Mouse (Mus musculus): ENCODE measurements around the gene Ssmem1. TPM values are rescaled to one million over a fixed set of nuclear protein-coding genes. Genes with fewer than 3 reads are reported as not detected.

Gene Ssmem1
- total RNA-seq, 2 experiments from 2014 or later, result 0.49 to 0.74 TPM

DNA sequence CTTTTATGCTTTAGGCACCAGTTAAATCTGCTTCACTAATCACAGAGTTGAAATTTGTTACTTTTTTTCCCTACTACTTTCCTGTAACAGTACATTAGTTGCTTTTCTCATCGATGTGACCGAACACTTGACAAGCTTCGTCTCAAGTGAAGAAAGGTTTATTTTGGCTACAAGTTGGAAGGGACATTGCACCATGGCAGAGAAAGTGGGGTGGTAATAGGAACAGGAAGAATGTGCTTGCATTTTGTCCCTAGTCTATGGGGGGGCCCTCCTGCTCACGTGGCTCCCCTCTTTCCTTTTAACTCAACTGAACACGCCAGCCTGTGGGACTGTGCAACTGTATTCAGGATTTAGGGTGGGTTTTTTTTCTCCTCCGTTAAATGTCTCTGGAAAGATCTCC, 43.0 kb downstream of the Ssmem1 start:
- DNase-seq (ENCODE audit: low spot score in 2 of 2), result no peak

DNA sequence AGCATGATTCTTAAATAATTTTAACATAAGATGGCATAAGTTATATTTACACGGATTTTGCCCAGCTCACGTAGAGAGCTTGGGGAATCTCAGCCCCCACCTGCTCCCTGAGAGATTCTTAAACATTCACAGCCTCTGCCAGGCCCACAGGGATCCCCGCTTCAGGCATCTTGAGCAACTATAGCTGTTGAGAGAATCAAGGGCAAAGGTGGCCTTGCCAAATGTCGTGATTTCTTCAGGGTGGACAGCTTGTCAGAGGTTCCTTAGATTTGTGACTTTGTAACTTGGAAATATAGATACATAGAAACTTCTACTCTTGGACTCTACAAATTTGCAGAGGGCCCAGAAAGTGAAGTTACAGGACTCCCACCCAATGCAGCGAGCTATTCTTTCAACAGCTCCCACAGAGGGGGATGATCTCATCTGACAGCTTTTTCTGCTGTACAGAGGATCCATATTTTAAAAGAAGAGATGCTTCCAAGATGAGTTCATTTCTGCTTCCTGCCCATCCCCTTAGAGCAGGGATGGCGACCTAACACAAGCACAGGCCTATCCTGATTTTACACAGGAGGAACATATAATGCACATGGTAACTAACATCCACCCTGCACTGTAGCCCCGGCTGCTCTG, 43.8 kb downstream of the Ssmem1 start:
- DNase-seq (ENCODE audit: low spot score in 2 of 2), result no peak

GRCm38 (mm10) chr6:30554092-30554491, 44.4 kb downstream of the Ssmem1 start:
- DNase-seq (ENCODE audit: low spot score in 2 of 2), result no peak

DNA sequence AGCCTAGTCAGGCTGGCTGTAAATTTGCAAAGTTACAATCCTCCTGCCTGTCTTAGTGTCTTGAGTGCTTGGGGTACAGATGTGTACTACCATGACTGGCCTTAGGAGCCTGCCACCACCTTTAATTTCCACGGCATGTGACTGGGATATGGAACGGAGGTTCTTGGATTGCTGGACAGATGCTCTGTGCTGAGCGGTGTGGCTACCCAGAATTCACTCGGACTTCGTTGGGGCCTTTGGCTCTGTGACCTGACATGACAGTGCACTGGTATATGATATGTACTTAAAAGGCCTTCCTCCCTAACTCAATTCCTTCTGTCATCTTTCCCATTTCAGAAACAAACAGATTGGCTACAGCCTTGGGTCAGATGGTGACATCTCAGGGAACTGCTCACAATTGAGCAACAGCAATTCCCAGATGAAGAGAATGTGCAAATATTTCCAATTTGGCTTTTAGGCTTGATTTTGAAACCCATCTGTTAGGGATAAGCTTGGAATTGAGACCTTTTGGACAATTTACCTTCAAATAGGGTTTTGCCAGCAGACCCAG, 45.0 kb downstream of the Ssmem1 start:
- DNase-seq (ENCODE audit: low spot score in 2 of 2), result no peak

DNA sequence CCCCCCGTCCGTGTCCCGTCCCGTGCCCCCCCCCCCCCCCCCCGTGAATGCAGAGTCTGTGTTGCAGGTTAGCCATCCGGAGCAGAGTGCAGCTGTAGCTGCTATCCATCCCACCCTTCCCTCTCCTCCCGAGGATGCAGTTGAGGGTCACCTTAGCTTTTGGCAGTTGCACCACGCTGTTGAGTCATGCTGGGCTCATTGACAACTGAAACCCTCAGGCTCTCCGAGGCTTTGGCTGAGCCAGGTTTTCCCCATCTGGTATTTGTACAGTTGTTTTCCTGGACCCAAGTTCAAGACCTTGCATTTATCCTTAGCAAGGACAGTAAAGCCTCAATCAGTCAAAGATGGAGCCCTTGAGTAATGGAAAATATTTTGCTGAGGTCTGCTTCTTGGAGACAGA, 46.4 kb downstream of the Ssmem1 start:
- DNase-seq (ENCODE audit: low spot score in 2 of 2), result no peak

GRCm38 (mm10) chr6:30559726-30560125, 50.1 kb downstream of the Ssmem1 start:
- DNase-seq (ENCODE audit: low spot score in 2 of 2), result no peak

DNA sequence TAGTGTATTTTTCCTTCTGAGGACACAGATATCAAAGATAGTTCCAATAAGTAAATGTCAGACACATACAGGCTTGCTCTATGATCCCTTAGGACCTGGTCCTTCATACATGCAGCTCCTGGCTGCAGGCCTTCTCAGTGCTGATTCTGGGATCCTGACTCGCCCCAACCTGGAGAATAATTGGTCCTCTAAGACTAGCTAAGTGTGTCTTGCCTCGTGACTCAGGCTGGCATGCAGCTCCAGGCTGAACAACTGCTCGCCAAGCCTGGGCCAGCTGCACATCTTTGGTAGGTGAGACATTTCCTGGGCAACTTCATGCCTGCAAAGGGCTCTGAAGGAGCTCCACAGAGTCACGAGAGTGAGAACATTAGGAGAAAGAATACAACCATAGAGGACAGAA, 52.5 kb downstream of the Ssmem1 start:
- DNase-seq (ENCODE audit: low spot score in 2 of 2), result no peak

GRCm38 (mm10) chr6:30563575-30563974, 53.9 kb downstream of the Ssmem1 start:
- DNase-seq (ENCODE audit: low spot score in 2 of 2), result no peak

DNA sequence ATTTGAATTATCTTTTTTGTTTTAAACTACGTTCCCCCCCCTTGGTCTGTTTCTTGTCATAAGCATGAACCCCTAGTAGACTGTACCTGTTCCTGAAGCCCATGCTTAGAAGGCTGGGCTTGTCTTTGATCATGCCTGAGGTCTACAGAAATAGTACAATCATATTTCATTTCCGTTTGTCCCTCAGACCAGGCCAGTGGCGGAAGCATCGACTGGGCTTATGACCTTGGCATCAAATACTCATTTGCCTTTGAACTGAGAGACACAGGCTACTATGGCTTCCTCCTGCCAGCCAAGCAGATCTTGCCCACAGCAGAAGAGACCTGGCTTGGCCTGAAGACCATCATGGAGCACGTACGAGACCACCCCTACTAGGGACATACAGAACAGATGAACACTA, 54.4 kb downstream of the Ssmem1 start:
- DNase-seq (ENCODE audit: low spot score in 2 of 2), result no peak

- DNase-seq (ENCODE audit: low spot score in 2 of 2), result no peak
Measured at GRCm38 (mm10) chr6:30568069-30568468, 58.4 kb downstream of the Ssmem1 start, which contains the start of gene Cpa4. TSS of gene Cpa4 (plus strand) at chr6:30568369.

DNA sequence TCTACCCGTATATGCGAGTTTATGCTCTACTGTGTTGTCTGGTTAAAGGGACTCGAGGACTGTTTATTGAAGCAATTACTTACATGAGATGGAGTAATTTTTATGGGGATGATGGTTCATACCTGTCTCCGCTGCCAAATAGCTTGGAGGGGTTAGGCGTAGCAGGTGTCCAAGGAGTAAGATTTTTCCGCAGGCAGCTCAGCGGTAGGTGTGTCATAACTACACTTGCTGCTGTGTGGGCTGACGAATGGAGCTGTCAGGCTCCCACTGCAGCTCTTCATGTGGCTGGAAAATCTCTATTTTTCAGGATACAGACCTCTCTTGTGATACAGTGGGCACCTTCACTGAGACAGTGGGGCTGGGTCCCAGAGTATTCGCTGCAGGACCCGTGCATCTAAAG, 59.7 kb downstream of the Ssmem1 start:
- DNase-seq (ENCODE audit: low spot score in 2 of 2), result no peak

Other genes with a start within 250 kb of the Ssmem1 start
- 100 to 1,000 TPM in 1 of 2 experiments, 10 to 100 TPM in 1; 82.2 to 103 TPM for gene Ube2h, start 205.3 kb upstream of the Ssmem1 start, total RNA-seq (2021)
- gene Zc3hc1, start 118.8 kb upstream of the Ssmem1 start, total RNA-seq (2021), result 10 to 100 TPM; 24.8 to 25.4 TPM
- 10 to 100 TPM; 73.6 to 86.9 TPM for gene Klhdc10, start 108.0 kb upstream of the Ssmem1 start, total RNA-seq (2021)
- 10 to 100 TPM; 15.7 to 16.4 TPM for gene Tmem209, start 66 bp upstream of the Ssmem1 start, total RNA-seq (2021)
- 1 to 10 TPM; 4.2 to 4.4 TPM for gene Cpa2, start 31.7 kb downstream of the Ssmem1 start, total RNA-seq (2021)
- gene Cpa4, start 58.5 kb downstream of the Ssmem1 start, total RNA-seq (2021), result 1 to 10 TPM; 1.7 to 2.0 TPM
- 1 to 10 TPM; 1.6 to 1.9 TPM for gene Cpa5, start 101.2 kb downstream of the Ssmem1 start, total RNA-seq (2021)
- gene Cpa1, start 129.4 kb downstream of the Ssmem1 start, total RNA-seq (2021), result under 1 TPM; 0.44 to 0.64 TPM
- 10 to 100 TPM; 22.2 to 23.0 TPM for gene Cep41, start 183.9 kb downstream of the Ssmem1 start, total RNA-seq (2021)
- 1,000 to 10,000 TPM in 1 of 2 experiments, 100 to 1,000 TPM in 1; 835 to 1,053 TPM for gene Mest, start 213.7 kb downstream of the Ssmem1 start, total RNA-seq (2021)